Mouse (Mus musculus) liver, postnatal 0 days (tissue): Measurements from ENCODE around the gene Hpn. TPM values are rescaled to one million over a fixed set of nuclear protein-coding genes. Genes with fewer than 3 reads are reported as not detected.

ENCODE experiments used
- ATAC-seq: fragments of 200-750 bp; cut with Nextera tagmentation; 2 replicates; pipeline ENCODE4 v1.8.0; 2017; ENCODE audit warnings: mild to moderate bottlenecking, moderate library complexity
- DNase-seq: peaks from one replicate; pipeline ENCODE4 v3.0.0-alpha.2; 2016
- H3K27ac ChIP-seq: fragments of 300-500 bp; sonication (generic); 2 replicates; pipeline ENCODE4 v1.5.1; 2014; ENCODE audit warnings: antibody characterized with exemption, moderate library complexity, mild to moderate bottlenecking, low read depth
- H3K27me3 ChIP-seq: fragments of 300-500 bp; sonication (generic); 2 replicates; pipeline ENCODE4 v1.6.1; 2014; ENCODE audit warnings: low read length, control low read depth, mixed read lengths; ENCODE audit not compliant: insufficient read depth
- H3K36me3 ChIP-seq: fragments of 300-500 bp; sonication (generic); replicated peaks from 2 replicates; pipeline ENCODE4 v1.6.1; 2014; ENCODE audit warnings: mild to moderate bottlenecking, control low read depth, low read length, moderate library complexity, mixed read lengths; ENCODE audit not compliant: insufficient read depth
- H3K4me1 ChIP-seq: fragments of 300-500 bp; sonication (generic); 2 replicates; pipeline ENCODE4 v1.6.1; 2014; ENCODE audit warnings: antibody characterized with exemption, mild to moderate bottlenecking, control low read depth; ENCODE audit not compliant: insufficient read depth
- H3K4me2 ChIP-seq: fragments of 300-500 bp; sonication (generic); 2 replicates; pipeline ENCODE4 v1.6.1; 2014; ENCODE audit warnings: low read depth, mild to moderate bottlenecking, low read length, moderate library complexity, mixed read lengths
- H3K4me3 ChIP-seq: fragments of 300-500 bp; sonication (generic); 2 replicates; pipeline ENCODE4 v1.5.1; 2014; ENCODE audit warnings: low read depth, low read length
- H3K9ac ChIP-seq: fragments of 300-500 bp; sonication (generic); replicated peaks from 2 replicates; pipeline ENCODE4 v1.6.1; 2014; ENCODE audit warnings: mild to moderate bottlenecking, moderate library complexity
- H3K9me3 ChIP-seq: fragments of 300-500 bp; sonication (generic); 2 replicates; pipeline ENCODE4 v1.6.1; 2016; ENCODE audit warnings: mild to moderate bottlenecking, control low read depth, low read length, mixed read lengths
- CTCF ChIP-seq: sonication (generic); IDR thresholded peaks from 2 replicates; pipeline ENCODE4 v1.5.1; 2016; ENCODE audit warnings: antibody characterized with exemption, low read depth
- EP300 ChIP-seq: IDR thresholded peaks from 2 replicates; pipeline ENCODE4 v1.6.1; 2016; ENCODE audit warnings: antibody characterized with exemption, low read depth, mild to moderate bottlenecking
- WGBS: fragments of 180-500 bp; shearing (Covaris S2); extraction: QIAGEN DNeasy Blood & Tissue Kit; methylation state at CpG from one replicate; pipeline ENCODE4 v1.1.7; 2014; ENCODE audit not compliant: insufficient replicate concordance; 5-methylcytosine and 5-hydroxymethylcytosine counted together
- polyA plus RNA-seq: library from polyadenylated mRNA; unstranded; fragments of >200 nt; fragmentation: Nextera tagmentation; extraction: Ambion mirVana; gene quantifications from 2 replicates; pipeline ENCODE4 v1.2.1, GENCODE M21; 2015

The Hpn gene
- polyA plus RNA-seq, 1 experiment from 2014 or later, result 250 TPM

- Histone ChIP-seq H3K4me2 (no peak overlapping the region; the same call in 1 of the 2 replicates), H3K36me3 (no peaks in the 10 kb centered on the region; the same call in 1 of the 2 replicates), H3K4me1 (peaks cover 28% of the 10 kb centered on the region), H3K27ac (no peak overlapping the region), H3K4me3 (no peak overlapping the region), H3K9ac (no peak overlapping the region), H3K9me3 (no peaks in the 10 kb centered on the region), H3K27me3 (no peaks in the 10 kb centered on the region)
- 47% methylated on average over 6 of the region's 7 CpGs for WGBS
- ATAC-seq (peak; percentile 24), DNase-seq (peak; percentile 67)
- TF ChIP-seq EP300, result no peak
These were observed 6.0 kb downstream of the Hpn start for GRCm38 (mm10) chr7:31109091-31109490.

GRCm38 (mm10) chr7:31107781-31108180 is 7.3 kb downstream of the Hpn start:
- Histone ChIP-seq H3K9me3 (no peaks in the 10 kb centered on the region), H3K4me1 (peaks cover 23% of the 10 kb centered on the region), H3K9ac (no peak overlapping the region), H3K27ac (no peak overlapping the region), H3K36me3 (no peaks in the 10 kb centered on the region; the same call in 1 of the 2 replicates), H3K4me3 (no peak overlapping the region), H3K4me2 (no peak overlapping the region), H3K27me3 (no peaks in the 10 kb centered on the region)
- no peak for TF ChIP-seq CTCF
- TF ChIP-seq EP300, result no peak
- DNase-seq (no peak), ATAC-seq (no peak)
- 83% methylated on average over 11 of the region's 11 CpGs for WGBS

- H3K9me3 ChIP-seq, result no peaks in the 10 kb centered on the region
- no peak overlapping the region for H3K9ac ChIP-seq
- no peak overlapping the region for H3K4me3 ChIP-seq
- H3K4me1 ChIP-seq, result peaks cover 8% of the 10 kb centered on the region
- no peak for ATAC-seq
- peaks cover 3% of the 10 kb centered on the region; the same call in 1 of the 2 replicates for H3K36me3 ChIP-seq
- WGBS, result 47% methylated on average over 3 of the region's 3 CpGs
- DNase-seq, result no peak
- no peak overlapping the region for H3K27ac ChIP-seq
- no peak overlapping the region for H3K4me2 ChIP-seq
- TF ChIP-seq CTCF, result no peak
- no peak for TF ChIP-seq EP300
- H3K27me3 ChIP-seq, result no peaks in the 10 kb centered on the region
These were observed 8.9 kb downstream of the Hpn start for GRCm38 (mm10) chr7:31106166-31106565.

- Histone ChIP-seq H3K36me3 (peaks cover 3% of the 10 kb centered on the region; the same call in 1 of the 2 replicates), H3K9ac (no peak overlapping the region), H3K27me3 (no peaks in the 10 kb centered on the region), H3K27ac (0 out of 2 replicates have a peak overlapping the region, but pooled peaks have one; percentile 3), H3K9me3 (no peaks in the 10 kb centered on the region), H3K4me3 (no peak overlapping the region), H3K4me2 (no peak overlapping the region), H3K4me1 (peaks cover 8% of the 10 kb centered on the region)
- peak; percentile 72 for TF ChIP-seq CTCF
- TF ChIP-seq EP300, result no peak
- DNase-seq (peak; percentile 54), ATAC-seq (peak; percentile 20; the same call in 1 of the 2 replicates)
- 43% methylated on average over 15 of the region's 15 CpGs for WGBS
These were observed 9.9 kb downstream of the Hpn start for GRCm38 (mm10) chr7:31105061-31105768.

- Histone ChIP-seq H3K4me1 (0 out of 2 replicates have a peak, but pooled peaks cover 2% of the 10 kb centered on the region), H3K9ac (no peak overlapping the region), H3K27me3 (no peaks in the 10 kb centered on the region), H3K4me3 (no peak overlapping the region), H3K27ac (no peak overlapping the region), H3K4me2 (no peak overlapping the region), H3K36me3 (peaks cover 3% of the 10 kb centered on the region; the same call in 1 of the 2 replicates), H3K9me3 (no peaks in the 10 kb centered on the region)
- TF ChIP-seq EP300, result no peak
- no peak for DNase-seq
- ATAC-seq, result no peak
- 64% methylated on average over 14 of the region's 14 CpGs for WGBS
These were observed 14.3 kb downstream of the Hpn start for GRCm38 (mm10) chr7:31100786-31101185.

- Histone ChIP-seq H3K9ac (no peak overlapping the region), H3K36me3 (0 out of 2 replicates have a peak, but pooled peaks cover 3% of the 10 kb centered on the region), H3K4me1 (0 out of 2 replicates have a peak, but pooled peaks cover 2% of the 10 kb centered on the region), H3K27me3 (no peaks in the 10 kb centered on the region), H3K27ac (no peak overlapping the region), H3K4me3 (no peak overlapping the region), H3K4me2 (no peak overlapping the region), H3K9me3 (no peaks in the 10 kb centered on the region)
- TF ChIP-seq CTCF (peak; percentile 37), EP300 (no peak)
- ATAC-seq (no peak), DNase-seq (no peak)
- 81% methylated on average over 6 of the region's 6 CpGs for WGBS
These were observed 15.5 kb downstream of the Hpn start for GRCm38 (mm10) chr7:31099612-31099982.
